Mouse (Mus musculus) CH12.LX (cell line): ENCODE data around the gene Palm2.

Source experiments
- CTCF ChIP-seq, 2 experiments: IDR thresholded peaks in 1 of 2; conservative IDR thresholded peaks in 1 of 2; 2 replicates each; pipeline ENCODE4 v1.5.1; 2011 to 2012; ENCODE audit warnings: low read depth in 2 of 2, low read length in 2 of 2, improper control_type of control experiment in 1 of 2, inconsistent platforms in 1 of 2, mild to moderate bottlenecking in 1 of 2, moderate library complexity in 1 of 2
- ELF1 ChIP-seq: IDR thresholded peaks from 2 replicates; pipeline ENCODE4 v1.6.1; 2014; ENCODE audit warnings: low read depth, mild to moderate bottlenecking, inconsistent platforms, low read length, improper control_type of control experiment
- EP300 ChIP-seq: IDR thresholded peaks from 2 replicates; pipeline ENCODE4 v1.6.1; 2011; ENCODE audit warnings: low read length, improper control_type of control experiment
- HCFC1 ChIP-seq: IDR thresholded peaks from 2 replicates; pipeline ENCODE4 v1.6.1; 2012; ENCODE audit warnings: low read depth, mild to moderate bottlenecking, inconsistent platforms, low read length, improper control_type of control experiment
- MEF2A ChIP-seq: IDR thresholded peaks from 2 replicates; pipeline ENCODE4 v1.6.1; 2014; ENCODE audit warnings: low read depth, mild to moderate bottlenecking, inconsistent platforms, low read length, improper control_type of control experiment, borderline replicate concordance
- MXI1 ChIP-seq: IDR thresholded peaks from 2 replicates; pipeline ENCODE4 v1.6.1; 2011; ENCODE audit warnings: mild to moderate bottlenecking, low read depth, low read length, improper control_type of control experiment
- POLR2A ChIP-seq: IDR thresholded peaks from 2 replicates; pipeline ENCODE4 v1.6.1; 2011; ENCODE audit warnings: low read depth, mild to moderate bottlenecking, improper control_type of control experiment, low read length
- UBTF ChIP-seq: IDR thresholded peaks from 2 replicates; pipeline ENCODE4 v1.6.1; 2012; ENCODE audit warnings: low read depth, mild to moderate bottlenecking, inconsistent platforms, low read length, improper control_type of control experiment, moderate library complexity
- USF1 ChIP-seq: IDR thresholded peaks from 2 replicates; pipeline ENCODE4 v1.6.1; 2014; ENCODE audit warnings: low read depth, mild to moderate bottlenecking, inconsistent platforms, low read length, improper control_type of control experiment

DNA sequence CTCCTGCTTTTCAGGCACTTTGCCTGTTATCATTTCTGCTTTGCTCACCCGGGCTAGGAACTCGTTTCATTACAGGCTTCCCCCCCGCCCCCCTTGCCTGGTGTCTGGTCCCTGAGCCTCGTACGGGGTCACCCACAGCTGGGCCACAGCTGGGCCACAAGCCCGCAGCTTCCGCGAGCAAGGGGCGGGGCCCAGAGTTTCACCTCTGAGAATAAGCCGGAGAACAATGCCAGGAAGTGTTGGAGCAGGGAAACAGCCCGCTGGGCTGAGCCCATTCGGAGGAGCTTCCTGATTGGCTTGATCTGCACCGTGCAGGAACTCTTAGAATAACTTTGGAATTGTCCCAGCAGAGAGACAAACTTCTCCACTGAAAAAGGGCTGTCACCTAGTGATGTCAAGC lies 241.3 kb downstream of the Palm2 start:
- TF ChIP-seq USF1 = no peak
- TF ChIP-seq POLR2A = no peak
- no peak for TF ChIP-seq EP300
- no peak for TF ChIP-seq MEF2A
- no peak for TF ChIP-seq CTCF (conservative IDR thresholded peaks at IDR 0.05 in 1 of 2, IDR thresholded peaks at IDR 0.05 in 1 of 2; ENCODE audit: low read depth in 2 of 2, low read length in 2 of 2)
- no peak for TF ChIP-seq HCFC1
- TF ChIP-seq MXI1 = no peak
- no peak for TF ChIP-seq UBTF
- peak; percentile 58; the same call in 1 of the 2 replicates for TF ChIP-seq ELF1
